Mouse (Mus musculus) embryo, embryonic 10.5 days (tissue): ENCODE data around the gene Zbp1.

Experiments
- DNase-seq: peaks from one replicate; pipeline ENCODE4 v3.0.0-alpha.2; 2015; ENCODE audit warnings: low spot score

Gene Zbp1

DNA sequence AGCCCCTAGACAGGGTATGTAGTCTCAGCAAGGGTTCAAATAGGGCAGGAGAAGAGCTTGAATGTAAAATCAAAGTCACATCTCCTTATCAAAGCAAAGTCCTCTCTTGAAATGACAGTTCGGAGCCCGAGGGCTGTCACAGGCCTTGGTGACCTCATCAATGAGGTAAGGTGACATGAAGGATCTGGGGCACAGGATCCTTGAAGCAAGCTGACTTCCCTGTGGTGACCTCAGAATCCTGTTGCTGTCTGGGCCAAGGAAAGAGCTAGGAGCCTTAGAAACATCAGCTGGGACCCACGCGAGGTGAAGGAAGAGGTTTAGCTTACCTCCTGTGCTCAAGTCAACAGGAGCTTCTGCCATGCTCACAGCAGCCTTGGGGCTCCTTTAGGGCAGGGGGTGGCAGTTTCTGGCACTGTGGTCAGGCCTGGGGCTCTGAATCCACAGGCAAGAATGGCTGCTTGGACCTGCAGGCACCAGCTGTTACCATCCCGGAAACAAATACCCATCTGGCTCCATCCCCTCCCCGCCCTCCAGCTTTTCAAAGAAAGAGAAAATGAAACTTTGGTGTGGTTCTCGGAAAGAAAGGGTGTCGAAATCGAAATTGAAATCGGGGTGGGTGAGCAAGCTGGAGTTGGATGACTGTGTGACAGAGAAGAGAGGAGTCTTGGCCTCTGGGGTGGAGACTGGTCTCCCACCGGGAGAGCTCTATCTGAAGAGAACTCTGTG is at the start of gene Zbp1:
Gene Zbp1, minus strand, starts transcription at position 508 of the 726 bp plus-strand sequence.
- DNase-seq, result no peak

DNA sequence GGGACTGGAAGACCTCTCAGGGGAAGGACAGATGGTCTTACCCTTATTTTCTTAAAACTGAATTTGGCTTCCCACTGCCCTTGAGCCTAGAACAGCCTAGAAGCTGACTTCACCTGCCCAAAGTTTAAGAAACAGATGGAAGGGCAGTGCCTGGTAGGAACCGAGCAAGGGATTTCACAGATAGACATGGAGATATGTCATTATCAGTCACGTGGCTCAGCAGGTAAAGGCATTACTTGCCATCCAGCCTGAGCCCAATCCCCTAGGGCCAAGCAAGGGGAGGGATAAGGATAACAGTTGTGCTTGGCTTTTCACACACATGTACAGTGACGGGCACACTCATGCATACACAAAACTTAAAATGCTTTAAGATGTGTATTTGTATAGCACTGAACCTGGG is 48.8 kb upstream of the Zbp1 start:
- no peak for DNase-seq

DNA sequence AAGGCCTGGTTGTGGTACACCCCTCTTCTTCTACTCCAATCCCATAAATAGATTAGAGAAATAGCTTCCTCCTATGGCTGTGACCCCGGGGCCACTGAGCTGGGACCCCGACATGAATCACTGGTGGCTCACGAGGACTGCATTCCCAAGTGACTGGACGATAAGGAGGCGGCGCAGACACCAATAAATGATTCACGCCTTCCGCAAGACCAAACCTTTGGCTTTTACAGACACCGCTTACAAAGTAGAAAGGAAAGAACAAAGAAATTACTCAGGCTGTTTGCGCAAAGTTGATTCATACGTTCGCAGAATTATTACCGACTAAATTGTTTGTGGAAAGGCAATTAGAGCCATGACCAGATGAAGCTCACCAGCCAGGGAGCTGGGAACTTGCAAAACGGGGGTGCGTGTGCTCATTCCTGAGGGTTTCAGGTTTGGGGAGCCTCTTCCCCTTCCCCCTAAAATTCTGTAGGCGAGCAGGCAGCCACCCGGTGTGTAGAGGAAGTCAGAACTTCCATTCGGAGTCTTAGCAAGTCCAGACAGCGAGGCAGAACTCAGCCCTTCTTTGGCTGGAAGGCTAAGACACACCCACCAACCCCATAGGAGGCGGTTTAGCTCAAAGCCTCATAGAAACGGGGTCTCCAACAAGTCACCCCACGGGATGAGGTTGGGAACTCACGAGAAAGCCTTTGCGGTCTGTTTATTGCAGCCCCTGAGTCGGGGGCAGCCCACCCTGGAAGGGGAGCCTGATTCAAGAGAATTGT is 47.8 kb upstream of the Zbp1 start:
- DNase-seq, result no peak

DNA sequence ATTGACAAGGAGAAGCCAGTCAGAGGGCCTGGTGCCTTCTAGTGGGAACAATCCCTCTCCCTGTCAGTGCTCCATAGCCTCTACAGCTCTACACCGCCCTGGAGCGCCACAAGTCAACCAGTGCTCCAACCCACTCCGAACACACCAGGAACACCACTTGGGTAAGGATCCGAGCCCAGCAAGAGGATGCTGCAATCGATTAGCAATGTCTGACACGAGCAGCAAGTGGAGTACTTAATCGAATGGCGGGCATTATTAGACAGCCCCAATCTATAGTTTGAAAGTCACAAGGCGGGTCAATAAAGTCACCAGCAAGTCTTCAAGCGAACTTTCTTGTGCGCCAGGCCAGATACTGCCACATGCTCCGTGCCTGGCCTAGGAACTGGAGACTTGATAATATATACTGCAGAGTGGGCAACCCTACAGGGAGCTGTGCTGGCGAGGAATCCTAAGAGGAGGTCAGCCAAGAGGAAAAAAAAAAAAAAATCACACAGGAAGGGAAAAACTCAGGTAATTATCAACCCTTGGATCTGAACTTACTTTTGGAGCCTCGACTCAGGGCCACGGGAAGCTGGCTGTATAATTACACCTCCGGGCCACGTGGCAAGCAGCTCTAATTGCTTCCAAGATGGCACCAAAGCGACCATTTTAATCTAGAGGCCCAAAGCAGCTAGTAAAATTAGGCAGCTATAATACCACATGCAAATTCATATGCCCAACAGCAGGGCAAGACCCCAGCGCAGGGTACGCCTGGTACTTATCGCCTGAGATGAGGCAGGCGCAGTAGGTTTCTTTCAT is 46.9 kb upstream of the Zbp1 start:
- DNase-seq, result no peak

DNA sequence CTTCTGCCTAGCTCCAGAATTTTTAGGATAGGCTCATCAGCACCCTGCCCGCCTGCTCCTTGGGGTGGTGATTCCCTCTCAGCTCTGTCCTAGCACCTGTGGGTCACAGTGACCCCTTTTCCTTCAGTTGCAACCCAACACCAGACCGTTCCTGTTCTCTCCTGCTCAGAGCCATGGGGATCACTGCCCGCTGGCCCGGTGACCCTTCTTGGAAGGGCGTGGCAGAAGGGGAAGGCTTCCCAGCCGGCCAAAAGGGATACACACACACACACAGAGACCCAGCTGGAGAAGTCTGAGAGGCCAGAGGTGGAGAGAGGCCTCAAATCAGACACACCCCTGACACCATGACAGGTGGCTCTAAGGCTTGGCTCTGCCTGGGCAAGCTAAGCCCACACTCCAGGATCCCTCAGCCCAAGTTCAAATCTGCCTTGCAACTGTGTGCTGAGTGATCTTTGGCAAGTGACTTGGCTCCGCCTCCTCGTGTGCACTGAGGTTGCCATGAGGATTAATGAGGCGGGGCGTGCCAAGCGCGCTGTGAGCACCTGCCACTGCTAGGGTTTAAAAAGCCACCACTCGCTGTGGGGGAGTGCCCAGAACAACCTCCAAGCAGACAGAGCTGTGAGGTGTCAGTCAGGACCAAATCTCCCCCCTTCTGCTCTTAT is 45.9 kb upstream of the Zbp1 start:
- peak; percentile 71 for DNase-seq

DNA sequence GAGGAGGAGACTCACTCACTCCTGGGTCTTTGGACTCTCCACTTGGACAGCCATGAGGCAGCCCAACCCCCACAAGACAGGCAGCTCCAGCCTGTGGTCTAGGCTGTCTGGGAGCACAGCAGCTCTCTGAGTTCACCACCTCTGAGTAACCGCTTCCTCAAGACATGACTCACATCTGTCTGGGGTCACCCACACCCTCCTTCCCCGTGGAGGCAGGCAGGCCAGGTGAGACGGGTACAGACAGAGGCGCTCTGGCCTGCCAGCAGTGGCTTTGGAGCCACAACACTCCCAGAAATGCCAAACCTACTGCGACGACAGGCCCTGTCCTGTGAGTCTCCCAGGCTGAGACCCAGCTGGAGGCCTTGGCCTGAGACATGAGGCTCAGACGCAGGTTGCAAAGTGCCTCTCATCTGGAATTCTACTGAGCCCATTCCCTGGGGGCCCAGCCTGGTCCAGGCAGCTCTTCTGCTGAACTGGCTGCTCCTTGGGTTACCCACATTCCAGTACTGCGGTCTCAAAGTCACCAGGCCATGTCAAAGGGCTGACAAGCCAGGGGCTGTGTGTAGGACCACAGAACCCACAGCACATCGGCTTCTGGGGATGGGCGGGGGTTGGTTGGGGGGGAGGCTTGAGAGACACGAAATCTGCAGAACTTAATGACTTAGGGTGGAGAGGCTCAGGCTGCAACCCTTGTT is 45.1 kb upstream of the Zbp1 start:
- no peak for DNase-seq

DNA sequence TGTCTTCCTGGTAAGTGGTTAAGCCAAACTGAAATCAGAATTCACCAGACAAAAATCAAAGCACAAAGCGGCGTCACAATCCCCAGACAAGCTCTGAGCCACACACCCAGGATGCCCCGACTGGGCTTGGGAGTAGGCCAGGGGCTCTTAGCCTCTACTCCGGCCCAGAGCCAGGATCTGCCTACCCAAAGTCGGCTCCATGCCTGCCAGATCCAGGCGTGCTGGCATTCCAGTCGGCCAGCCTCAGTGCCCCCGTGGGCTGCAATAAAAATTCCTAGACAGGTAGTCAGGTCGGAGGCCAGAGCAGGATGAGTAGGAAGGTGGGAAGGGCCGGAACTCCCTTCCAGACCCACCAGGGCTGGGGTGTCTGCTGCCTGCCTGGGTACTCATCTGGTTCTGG is 42.8 kb upstream of the Zbp1 start:
- no peak for DNase-seq

DNA sequence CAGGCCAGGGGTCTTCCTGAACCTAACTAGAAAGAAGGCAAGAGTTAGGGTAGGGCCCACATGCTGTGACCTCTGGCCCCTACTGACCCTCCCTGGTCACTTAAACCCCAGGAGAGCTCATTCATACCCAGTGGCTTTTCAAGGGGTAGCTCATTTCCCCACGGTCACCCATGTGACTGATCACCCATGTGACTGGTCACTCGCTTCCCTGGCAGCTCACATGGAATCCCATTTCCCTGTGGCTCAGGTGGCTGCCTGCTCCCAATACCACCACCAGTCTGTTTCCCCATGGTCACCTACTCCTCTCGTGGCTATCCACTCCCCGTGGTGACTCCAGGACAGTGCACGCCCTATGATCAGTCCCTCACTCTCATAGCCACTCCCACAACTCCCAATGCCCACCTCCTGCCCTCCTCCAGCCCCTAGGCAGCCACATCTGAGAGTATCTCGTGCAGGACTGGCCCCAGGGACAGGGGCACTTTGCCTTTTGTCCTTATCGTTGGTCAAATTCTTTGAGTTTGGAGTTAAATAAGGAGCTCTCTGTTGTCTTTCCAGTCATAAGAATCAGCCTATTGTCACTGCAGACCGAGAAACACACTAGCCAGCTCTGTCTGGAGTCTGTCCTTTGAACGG is 39.9 kb upstream of the Zbp1 start:
- DNase-seq, result peak; percentile 25

DNA sequence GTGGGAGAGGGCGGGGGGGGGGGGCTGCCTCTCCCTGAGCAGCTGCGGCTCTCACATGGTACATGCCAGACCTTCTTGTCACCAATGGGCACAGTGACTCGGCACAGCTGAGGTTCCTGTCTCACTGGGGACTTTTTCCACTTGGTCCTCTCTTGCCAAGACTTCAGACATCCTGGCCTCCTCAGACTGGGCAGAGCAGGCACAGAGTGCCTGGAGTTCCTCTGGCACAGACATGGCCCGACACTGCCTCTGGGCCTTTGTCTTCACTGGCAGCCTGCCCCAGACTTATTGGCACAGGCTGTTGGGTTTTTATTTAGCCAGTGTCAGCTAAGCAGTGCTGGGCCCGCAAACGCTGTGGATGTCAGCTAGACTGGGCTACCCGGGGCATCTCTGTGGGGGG is 38.9 kb upstream of the Zbp1 start:
- DNase-seq, result no peak

DNA sequence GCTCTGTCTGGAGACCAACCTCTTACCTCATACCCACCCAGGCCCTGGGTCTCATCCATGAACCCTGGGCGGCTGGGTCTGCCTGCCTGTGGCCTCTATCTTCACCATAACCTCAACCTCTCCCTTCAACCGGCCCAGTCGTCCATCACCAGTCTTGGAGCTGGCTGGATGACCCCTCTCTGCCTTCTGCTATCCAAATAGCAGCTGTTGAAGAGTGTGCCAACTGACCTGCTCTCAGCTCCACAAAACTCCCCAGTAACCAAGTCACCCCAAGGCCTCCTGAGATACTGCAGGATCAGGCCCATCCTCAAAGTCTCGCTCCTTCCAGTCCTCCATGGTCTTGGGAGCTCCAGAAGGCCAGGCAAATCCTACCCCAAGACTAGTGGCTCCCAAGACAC is 37.8 kb upstream of the Zbp1 start:
- DNase-seq, result no peak

DNA sequence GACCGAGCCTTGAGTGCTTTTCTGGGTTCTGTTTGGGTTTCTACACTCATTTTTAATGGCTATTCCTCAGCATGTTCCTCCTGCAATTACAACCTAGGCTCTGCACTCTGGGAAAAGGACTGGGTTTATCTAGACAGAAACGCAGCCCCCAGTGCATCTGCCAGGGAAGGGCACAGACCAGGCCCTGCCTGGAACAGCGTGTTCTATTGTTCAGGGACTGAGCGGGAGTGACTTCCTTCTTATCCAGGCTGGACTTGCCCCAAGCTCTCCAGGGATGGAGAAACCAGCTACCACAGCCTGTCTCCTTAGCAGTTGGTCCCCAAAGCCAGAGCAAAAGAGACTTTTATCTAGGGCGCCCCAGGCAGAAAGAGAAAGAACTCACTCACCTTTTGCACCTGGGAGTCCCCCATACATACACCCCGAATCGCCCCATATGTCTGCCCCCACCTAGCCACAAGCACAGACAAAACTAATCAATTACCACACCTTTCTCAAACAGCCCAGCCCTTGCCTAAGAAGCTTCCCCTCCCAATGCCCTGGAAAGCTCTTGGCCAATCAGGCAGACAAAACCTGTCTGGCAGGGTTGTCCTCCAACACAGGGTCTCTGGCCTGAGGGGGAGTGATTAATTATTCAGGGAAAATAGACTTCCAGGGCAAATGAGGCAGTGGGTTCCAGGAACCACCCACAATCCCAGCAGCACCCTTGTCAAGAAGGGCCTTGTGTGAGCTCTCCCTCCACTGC is 37.3 kb upstream of the Zbp1 start:
- DNase-seq, result no peak

DNA sequence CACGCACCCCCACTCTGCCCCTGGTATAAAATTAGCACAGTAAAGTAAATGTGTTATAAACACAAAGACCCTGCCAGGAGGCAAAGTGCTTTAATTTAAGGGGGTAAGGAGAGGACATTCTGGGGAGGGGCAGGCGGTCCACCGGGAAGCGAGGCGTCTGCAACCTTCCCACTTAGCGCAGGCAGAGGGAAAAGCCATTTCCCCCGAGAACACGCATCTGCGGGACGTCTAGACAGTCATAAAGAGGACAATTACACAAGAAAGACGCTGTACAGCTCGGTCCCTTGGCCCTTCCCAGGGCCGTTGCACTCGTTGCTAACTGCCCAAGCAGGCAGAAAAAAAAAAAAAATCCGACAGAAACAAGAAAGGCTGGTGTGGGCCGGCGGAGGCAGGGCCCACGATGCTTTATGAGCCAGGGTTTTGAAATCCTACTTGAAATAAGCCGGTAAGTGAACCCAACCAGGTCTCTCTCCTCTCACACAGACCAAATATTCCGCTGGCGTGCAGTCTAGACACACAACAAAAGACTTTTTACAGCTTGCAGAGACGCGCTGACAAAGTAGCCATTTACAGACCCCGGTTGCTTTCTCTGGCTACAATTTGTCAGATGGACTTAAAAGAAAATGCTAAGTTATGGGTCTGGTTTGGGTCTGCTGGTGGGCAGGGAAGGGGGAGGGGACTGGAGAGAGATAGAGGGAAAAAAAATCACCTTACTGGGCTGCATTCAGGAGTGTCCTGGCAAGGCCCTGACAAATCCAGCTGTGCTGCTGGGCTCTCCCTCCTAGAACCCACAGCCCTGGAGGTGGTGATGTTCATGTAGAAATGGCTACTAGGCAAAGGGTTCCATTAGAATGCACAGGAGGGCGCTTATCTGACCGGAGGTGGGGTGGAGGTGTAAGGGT is 35.3 kb upstream of the Zbp1 start:
- DNase-seq, result peak; percentile 70

DNA sequence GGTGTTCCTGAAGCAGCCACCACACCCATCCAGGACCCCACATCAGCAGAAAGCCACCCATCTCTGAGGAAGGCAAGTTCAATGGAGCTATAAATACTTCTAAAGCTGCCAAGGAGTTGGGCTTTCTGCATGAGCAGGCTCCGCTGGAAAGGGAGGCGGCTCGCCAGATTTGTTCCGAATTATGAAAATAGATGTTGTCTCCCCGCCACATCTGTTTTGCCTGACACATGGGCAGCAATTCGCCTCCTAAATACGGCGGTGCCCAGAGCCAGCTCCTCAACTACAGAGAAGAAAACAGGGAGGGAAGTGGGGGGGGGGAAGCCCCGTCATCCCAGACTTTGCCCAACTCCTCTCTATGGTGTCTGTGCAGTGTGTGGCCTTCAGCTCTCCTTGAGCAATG is 33.0 kb upstream of the Zbp1 start:
- DNase-seq, result no peak

DNA sequence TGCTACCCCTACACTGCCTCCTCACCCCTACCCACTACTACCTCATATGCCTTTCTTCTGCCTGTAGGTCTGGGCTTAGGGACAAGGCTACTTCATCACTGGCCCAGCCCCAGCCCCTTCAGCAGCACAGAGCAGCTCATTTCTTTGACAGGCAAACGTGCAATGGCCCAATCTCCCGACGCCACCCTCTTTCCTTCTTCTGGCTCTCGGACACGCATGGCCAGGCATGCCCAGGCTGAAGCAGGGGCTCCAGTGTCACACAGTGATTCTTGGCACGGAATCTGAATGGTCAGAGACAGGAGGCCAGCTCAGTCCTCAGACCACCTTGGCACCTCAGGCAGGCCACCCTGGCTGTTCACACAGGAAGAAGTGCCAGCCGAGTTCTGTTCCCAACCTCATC is 32.4 kb upstream of the Zbp1 start:
- DNase-seq, result no peak

DNA sequence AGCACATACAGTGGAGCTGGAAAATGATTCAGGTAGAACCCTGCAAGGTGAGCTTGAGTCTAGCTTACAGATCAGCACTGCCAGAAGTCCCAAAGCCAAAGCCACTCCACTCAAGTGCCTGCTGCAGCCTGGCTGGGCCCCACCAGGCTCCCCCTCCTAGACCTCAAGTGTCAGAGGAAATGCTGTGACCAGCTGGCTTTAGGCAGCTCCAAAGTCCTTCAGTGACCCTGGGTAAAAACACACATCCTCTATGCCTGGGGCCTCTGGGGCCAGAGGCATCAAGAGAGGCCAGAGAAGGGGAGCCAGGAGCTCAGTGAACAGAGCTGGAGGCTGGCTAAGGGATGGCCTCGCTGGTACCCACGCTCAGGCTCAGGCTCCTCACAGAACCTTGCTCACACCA is 31.7 kb upstream of the Zbp1 start:
- no peak for DNase-seq

DNA sequence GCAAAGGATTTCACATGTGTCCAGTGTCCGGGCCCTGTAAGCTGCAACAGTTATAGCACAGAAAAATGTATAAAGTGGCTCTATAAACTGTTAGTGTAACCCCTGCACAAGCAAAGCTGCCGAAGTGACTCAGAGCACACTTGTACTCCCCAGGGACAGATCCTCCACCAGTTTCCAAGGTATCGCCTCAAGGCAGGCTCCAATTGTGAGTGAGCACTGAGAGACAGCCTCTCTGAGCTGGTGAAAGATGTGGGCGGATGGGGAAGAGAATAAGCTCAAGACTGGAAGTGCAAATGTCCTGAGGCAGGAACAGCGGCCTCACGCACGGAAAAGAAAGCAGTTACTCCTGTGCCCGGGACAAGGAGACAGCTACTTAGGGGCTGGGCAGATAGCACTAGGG is 31.2 kb upstream of the Zbp1 start:
- no peak for DNase-seq

DNA sequence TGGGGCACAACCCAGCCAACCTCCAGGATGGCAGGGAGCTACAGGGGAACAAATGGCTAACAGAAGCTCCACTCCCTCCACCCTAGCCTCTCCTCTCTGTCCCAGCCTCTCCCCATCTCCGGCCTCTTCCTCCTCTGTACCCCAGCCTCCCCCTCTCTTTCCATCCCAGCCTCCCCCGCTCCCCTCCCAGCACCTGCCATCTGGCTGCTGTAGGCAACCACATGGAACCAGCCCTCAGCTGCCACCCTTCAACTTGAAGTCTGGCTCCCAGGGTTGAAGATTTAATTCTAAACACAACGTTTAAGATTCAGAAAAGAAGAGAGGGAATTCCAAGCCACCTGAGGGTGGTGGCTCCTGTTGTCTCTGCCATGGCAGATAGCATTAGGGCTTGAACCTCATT is 30.7 kb upstream of the Zbp1 start:
- DNase-seq, result no peak

DNA sequence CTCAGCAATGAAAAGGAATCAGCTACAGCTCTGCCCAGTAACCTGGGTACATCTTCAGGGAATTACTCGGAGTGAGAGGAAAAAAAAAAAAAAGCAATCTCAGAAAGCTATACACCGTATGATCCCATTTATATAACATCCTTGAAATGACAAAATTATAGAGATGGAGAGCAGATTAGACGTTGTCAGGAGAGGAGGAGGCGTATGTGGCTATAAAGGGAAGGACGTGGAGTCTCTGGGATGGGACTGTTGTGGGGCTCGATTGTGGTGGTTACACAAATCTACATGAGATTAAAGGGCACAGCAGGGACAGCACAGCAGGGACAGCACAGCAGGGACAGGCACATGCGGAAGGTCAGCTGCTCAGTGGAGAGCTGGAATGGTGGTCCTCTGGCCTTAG is 30.1 kb upstream of the Zbp1 start:
- no peak for DNase-seq

DNA sequence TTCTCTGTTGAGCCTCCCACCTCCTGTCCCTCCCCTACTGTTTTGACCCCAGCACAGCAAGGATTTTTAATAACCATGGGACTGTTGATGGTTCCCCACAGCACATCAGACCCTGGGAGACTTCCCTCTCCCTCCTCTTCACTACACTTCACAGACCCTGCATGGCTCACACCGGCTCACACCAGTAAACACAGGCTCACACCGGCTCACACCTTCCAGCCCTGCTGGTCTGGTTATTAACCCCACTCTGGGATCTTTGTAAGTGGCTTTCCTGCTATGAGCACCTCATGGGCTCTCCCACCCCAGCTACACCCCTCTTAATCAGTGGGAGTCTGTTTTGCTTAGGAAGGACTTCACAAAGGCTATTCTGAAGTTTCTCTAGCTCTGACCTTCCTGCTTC is 29.2 kb upstream of the Zbp1 start:
- no peak for DNase-seq

DNA sequence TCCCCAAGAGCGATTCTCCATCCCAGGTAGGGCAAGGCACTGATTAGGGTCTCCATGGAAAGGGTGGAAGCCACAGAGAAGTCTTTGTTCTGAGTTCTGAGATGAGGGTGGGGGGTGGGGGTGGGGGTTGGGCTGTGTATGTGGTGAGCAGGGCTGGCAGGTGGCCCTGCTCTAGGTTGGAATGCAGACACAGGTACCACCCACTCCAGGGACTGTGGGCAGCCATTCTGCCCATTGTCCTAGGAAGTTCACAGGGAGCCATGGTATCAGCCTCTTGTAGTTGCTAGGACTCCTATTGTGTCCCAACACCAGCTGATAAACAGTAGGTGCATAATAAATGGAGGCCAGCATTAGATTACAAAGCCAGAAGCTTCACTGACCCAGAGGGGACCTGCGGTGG is 28.5 kb upstream of the Zbp1 start:
- no peak for DNase-seq
